Mouse (Mus musculus) cerebellum, adult (tissue): ENCODE data around the gene Axdnd1.

Source experiments
- ATAC-seq: cut with Nextera tagmentation; 2 replicates; pipeline ENCODE4 v1.9.2; 2017; ENCODE audit warnings: mild to moderate bottlenecking, moderate library complexity, mixed read lengths; ENCODE audit not compliant: insufficient number of reproducible peaks, low FRiP score, low TSS enrichment

Axdnd1 gene

GRCm38 (mm10) chr1:156420671-156421297 lies at the start of gene Axdnd1:
Gene Axdnd1, minus strand, starts transcription at chr1:156421159.
- peak; percentile 91 for ATAC-seq

GRCm38 (mm10) chr1:156470557-156470956 lies 49.6 kb upstream of the Axdnd1 start:
- no peak for ATAC-seq

- ATAC-seq: no peak
Measured at GRCm38 (mm10) chr1:156468576-156468975, 47.6 kb upstream of the Axdnd1 start.

- ATAC-seq: no peak
Measured at GRCm38 (mm10) chr1:156467655-156468255, 46.8 kb upstream of the Axdnd1 start.

GRCm38 (mm10) chr1:156464963-156465362 lies 44.0 kb upstream of the Axdnd1 start:
- ATAC-seq: no peak

- ATAC-seq: no peak
Measured at GRCm38 (mm10) chr1:156463981-156464853, 43.3 kb upstream of the Axdnd1 start.

GRCm38 (mm10) chr1:156462273-156462991 lies 41.5 kb upstream of the Axdnd1 start:
- no peak for ATAC-seq

- ATAC-seq: no peak
Measured at GRCm38 (mm10) chr1:156461036-156461435, 40.1 kb upstream of the Axdnd1 start.

- ATAC-seq: no peak
Measured at GRCm38 (mm10) chr1:156460216-156460615, 39.3 kb upstream of the Axdnd1 start.

- ATAC-seq: no peak
Measured at GRCm38 (mm10) chr1:156459690-156460089, 38.7 kb upstream of the Axdnd1 start.

GRCm38 (mm10) chr1:156458391-156459060 lies 37.6 kb upstream of the Axdnd1 start:
- no peak for ATAC-seq

GRCm38 (mm10) chr1:156455005-156455758 lies 34.2 kb upstream of the Axdnd1 start:
- no peak for ATAC-seq

- ATAC-seq: no peak
Measured at GRCm38 (mm10) chr1:156454384-156454783, 33.4 kb upstream of the Axdnd1 start.

GRCm38 (mm10) chr1:156453876-156454275 lies 32.9 kb upstream of the Axdnd1 start:
- no peak for ATAC-seq

GRCm38 (mm10) chr1:156450478-156450877 lies 29.5 kb upstream of the Axdnd1 start:
- no peak for ATAC-seq

- no peak for ATAC-seq
Measured at GRCm38 (mm10) chr1:156449691-156450090, 28.7 kb upstream of the Axdnd1 start.

GRCm38 (mm10) chr1:156449089-156449488 lies 28.1 kb upstream of the Axdnd1 start:
- ATAC-seq: no peak

- no peak for ATAC-seq
Measured at GRCm38 (mm10) chr1:156445049-156445448, 24.1 kb upstream of the Axdnd1 start.

GRCm38 (mm10) chr1:156442776-156443175 lies 21.8 kb upstream of the Axdnd1 start:
- no peak for ATAC-seq
